Mouse (Mus musculus) liver, embryonic 14.5 days (tissue): ENCODE data around the gene Gm49601. TPM values are rescaled to one million over a fixed set of nuclear protein-coding genes. Genes with fewer than 3 reads are reported as not detected.

ENCODE experiments used
- ATAC-seq: fragments of 200-750 bp; cut with Nextera tagmentation; 2 replicates; pipeline ENCODE4 v1.8.0; 2017; ENCODE audit warnings: moderate number of reproducible peaks, mild to moderate bottlenecking, moderate library complexity; ENCODE audit not compliant: insufficient read depth
- DNase-seq, 3 experiments: peaks; one replicate each; pipeline ENCODE4 v3.0.0-alpha.2; 2012 to 2013; ENCODE audit warnings: low read depth in 3 of 3, low spot score in 3 of 3
- H3K27ac ChIP-seq: fragments of 300-500 bp; sonication (generic); 2 replicates; pipeline ENCODE4 v1.5.1; 2014; ENCODE audit warnings: moderate library complexity, mild to moderate bottlenecking, control low read depth, inconsistent platforms
- H3K27me3 ChIP-seq: fragments of 300-500 bp; sonication (generic); 2 replicates; pipeline ENCODE4 v1.6.1; 2014; ENCODE audit warnings: mild to moderate bottlenecking, low read length, moderate library complexity; ENCODE audit not compliant: control insufficient read depth, insufficient read depth
- H3K36me3 ChIP-seq: fragments of 300-500 bp; sonication (generic); replicated peaks from 2 replicates; pipeline ENCODE4 v1.6.1; 2014; ENCODE audit warnings: low read depth; ENCODE audit not compliant: control insufficient read depth, insufficient read depth
- H3K4me1 ChIP-seq, 2 experiments: fragments of 200-500 bp in 1 of 2; fragments of 300-500 bp in 1 of 2; sonication (generic) in 1 of 2; replicated peaks; 2 replicates each; pipeline ENCODE4 v1.6.1; 2012 to 2014; ENCODE audit warnings: antibody characterized with exemption in 1 of 2, inconsistent platforms in 1 of 2, low read length in 1 of 2; ENCODE audit not compliant: control insufficient read depth in 2 of 2, insufficient read depth in 2 of 2
- H3K4me2 ChIP-seq: fragments of 300-500 bp; sonication (generic); 2 replicates; pipeline ENCODE4 v1.6.1; 2014; ENCODE audit warnings: low read depth, mild to moderate bottlenecking, control low read depth, moderate library complexity
- H3K4me3 ChIP-seq, 2 experiments: fragments of 200-500 bp in 1 of 2; fragments of 300-500 bp in 1 of 2; sonication (generic) in 1 of 2; 2 replicates each; pipeline ENCODE4 v1.5.1; 2012 to 2014; ENCODE audit warnings: low read depth in 2 of 2, low read length in 2 of 2, mild to moderate bottlenecking in 2 of 2, control low read depth in 1 of 2, inconsistent platforms in 1 of 2, moderate library complexity in 1 of 2; ENCODE audit not compliant: insufficient read depth in 1 of 2
- H3K9ac ChIP-seq: fragments of 300-500 bp; sonication (generic); replicated peaks from 2 replicates; pipeline ENCODE4 v1.6.1; 2014; ENCODE audit warnings: mild to moderate bottlenecking, control low read depth, moderate library complexity
- H3K9me3 ChIP-seq: fragments of 300-500 bp; sonication (generic); 2 replicates; pipeline ENCODE4 v1.6.1; 2016; ENCODE audit warnings: low read length, mixed read lengths; ENCODE audit not compliant: control insufficient read depth
- CTCF ChIP-seq: IDR thresholded peaks from 2 replicates; pipeline ENCODE4 v1.5.1; 2016; ENCODE audit warnings: antibody characterized with exemption, low read depth, control low read depth
- EP300 ChIP-seq: IDR thresholded peaks from 2 replicates; pipeline ENCODE4 v1.6.1; 2016; ENCODE audit warnings: antibody characterized with exemption, low read depth
- WGBS: fragments of 180-500 bp; shearing (Covaris S2); extraction: QIAGEN DNeasy Blood & Tissue Kit; methylation state at CpG from one replicate; pipeline ENCODE4 v1.1.7; 2014; ENCODE audit not compliant: insufficient replicate concordance; 5-methylcytosine and 5-hydroxymethylcytosine counted together
- polyA plus RNA-seq, 2 experiments: library from polyadenylated mRNA; depleted of rRNA in 1 of 2; stranded (reverse) in 1 of 2; unstranded in 1 of 2; fragments of >200 nt; fragmentation: Nextera tagmentation in 1 of 2; extraction: Ambion mirVana in 1 of 2; gene quantifications; 2 replicates each; pipeline versions ENCODE4 v1.2.1 to v1.2.3; 2012 to 2014

Gene Gm49601
- polyA plus RNA-seq, 2 experiments, result 0.54 TPM; not detected in 1

DNA sequence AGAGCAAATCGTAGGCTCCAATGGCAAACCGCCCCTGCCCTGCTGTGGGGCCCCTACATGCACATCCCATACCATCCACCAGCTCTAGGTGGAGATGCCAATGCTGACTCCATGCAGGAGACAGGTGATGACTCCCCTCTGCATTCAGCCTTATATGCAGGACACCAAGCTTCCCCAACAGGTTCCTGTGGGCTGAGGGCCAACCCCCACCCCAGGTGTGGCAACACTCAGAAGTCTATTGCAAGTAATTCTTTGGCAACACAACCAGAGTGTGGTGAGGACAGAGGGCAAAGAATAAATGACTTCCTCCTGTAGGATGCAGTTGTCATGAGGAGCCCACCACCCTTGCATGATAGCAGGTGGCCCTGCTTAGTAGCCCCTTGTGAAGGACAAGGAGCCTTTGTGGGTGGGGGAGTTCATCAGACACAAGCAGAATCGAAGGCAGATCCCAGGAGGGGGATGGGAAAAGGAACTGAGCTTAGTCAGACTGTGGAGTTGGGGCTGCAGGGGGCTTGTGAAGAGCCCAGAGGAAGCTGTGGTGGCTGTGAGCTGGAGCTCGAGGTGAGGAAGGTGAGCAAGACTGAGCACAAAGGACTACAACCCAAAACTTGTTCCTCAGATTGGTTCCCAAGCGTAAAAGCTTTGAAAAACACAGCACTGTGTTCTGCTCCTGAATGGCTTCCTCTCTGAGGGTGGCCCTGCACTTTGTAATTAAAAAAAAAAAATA, 29.3 kb upstream of the Gm49601 start:
- H3K36me3 ChIP-seq, result no peaks in the 10 kb centered on the region
- no peak overlapping the region for H3K4me3 ChIP-seq
- no peak for DNase-seq
- WGBS, result 27% methylated on average over 5 of the region's 5 CpGs
- no peak overlapping the region for H3K4me2 ChIP-seq
- no peak for ATAC-seq
- TF ChIP-seq CTCF (no peak), EP300 (no peak)
- H3K27me3 ChIP-seq, result no peaks in the 10 kb centered on the region
- H3K9ac ChIP-seq, result no peak overlapping the region
- no peaks in the 10 kb centered on the region for H3K4me1 ChIP-seq
- H3K27ac ChIP-seq, result no peak overlapping the region
- H3K9me3 ChIP-seq, result no peaks in the 10 kb centered on the region

DNA sequence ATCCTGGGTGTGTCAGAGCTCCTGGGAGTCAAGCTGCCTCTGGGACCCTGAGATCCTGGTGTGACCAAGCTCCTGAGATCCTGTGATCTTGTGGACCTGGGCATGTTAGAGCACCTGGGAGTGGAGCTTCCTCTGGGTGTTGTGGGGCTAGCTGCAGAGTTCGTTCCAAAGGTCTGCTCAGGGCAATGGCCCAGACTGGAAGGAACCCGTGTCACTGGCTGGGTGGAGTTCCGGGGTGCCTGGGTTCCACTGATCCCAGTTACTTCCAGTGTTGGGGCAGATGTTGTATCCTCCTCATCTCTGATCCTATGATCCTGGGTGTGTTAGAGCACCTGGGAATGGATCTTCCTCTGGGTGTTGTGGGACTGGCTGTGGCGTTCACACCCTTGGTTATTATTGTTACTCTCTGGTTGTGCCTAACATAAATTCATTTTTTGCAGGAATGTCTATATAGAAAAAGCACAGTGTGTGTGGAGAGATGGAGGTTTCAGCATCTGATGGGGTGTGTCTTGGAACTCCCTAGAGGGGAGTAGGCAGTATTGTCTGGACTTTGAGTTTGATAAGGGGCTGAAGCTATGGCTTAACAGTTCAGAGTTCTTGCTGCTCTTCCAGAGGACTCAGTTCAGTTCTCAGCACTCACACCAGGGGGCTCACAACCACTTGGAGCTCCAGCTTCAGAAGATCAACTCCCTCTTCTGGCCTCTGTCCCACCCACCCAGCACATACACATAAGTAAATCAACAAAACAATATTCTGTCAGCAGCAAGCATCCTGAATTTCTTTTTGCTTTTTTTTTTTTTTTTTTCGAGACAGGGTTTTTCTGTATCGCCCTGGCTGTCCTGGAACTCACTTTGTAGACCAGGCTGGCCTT, 27.3 kb upstream of the Gm49601 start:
- Histone ChIP-seq H3K36me3 (no peaks in the 10 kb centered on the region), H3K4me3 (no peak overlapping the region), H3K9ac (no peak overlapping the region), H3K9me3 (no peaks in the 10 kb centered on the region), H3K27me3 (no peaks in the 10 kb centered on the region), H3K4me2 (no peak overlapping the region), H3K27ac (no peak overlapping the region), H3K4me1 (no peaks in the 10 kb centered on the region)
- TF ChIP-seq CTCF (0 out of 2 replicates have a peak, but pooled peaks have one; percentile 13), EP300 (no peak)
- DNase-seq (no peak), ATAC-seq (no peak)
- WGBS, result 49% methylated on average over 6 of the region's 6 CpGs

DNA sequence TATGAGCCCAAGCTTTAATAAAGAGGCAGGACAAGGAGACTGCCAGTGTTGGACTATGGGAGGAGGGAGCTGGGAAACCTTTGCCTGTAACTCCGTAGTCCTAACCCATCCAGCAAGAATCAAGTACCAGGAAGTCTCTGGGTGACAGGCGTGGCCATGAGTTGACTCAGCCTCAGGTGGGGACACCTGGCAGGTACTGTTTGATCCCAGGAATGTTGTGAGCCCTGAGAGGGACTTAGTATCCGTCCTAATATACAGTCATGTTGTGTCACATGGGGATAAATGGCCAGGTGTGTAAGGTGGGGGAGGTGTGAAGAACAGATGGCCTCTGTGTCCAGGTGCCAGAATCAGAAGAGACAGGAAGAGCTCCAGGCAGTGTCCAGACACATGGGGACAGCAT, 22.9 kb upstream of the Gm49601 start:
- Histone ChIP-seq H3K9ac (no peak overlapping the region), H3K36me3 (no peaks in the 10 kb centered on the region), H3K4me2 (no peak overlapping the region), H3K4me3 (no peak overlapping the region), H3K9me3 (no peaks in the 10 kb centered on the region), H3K4me1 (no peaks in the 10 kb centered on the region), H3K27me3 (no peaks in the 10 kb centered on the region), H3K27ac (no peak overlapping the region)
- no peak for TF ChIP-seq CTCF
- no peak for TF ChIP-seq EP300
- DNase-seq, result no peak
- no peak for ATAC-seq
- 43% methylated on average over 3 of the region's 3 CpGs for WGBS

DNA sequence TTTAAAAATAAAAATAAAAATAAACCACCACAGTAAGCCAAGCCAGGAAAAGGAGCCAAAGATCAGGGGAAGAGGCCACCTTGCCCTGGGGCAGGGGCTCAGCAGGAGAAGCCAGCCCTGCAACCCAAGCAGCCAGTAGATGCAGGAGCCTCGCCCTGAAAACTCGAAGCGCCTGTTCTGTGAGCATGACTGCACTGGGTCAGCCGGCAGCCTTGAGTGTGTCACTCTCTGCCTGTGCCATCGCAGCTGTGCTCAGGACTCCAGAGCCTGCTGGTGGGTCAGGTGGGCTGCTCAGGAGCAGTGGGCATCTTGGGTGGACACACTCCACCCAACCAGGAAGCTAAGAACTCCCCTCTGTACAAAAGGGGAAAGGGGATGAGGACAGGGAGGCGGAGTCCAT, 19.1 kb upstream of the Gm49601 start:
- ATAC-seq (no peak), DNase-seq (no peak)
- no peaks in the 10 kb centered on the region for H3K4me1 ChIP-seq
- no peaks in the 10 kb centered on the region for H3K9me3 ChIP-seq
- no peak overlapping the region for H3K4me3 ChIP-seq
- TF ChIP-seq EP300 (no peak), CTCF (no peak)
- H3K36me3 ChIP-seq, result no peaks in the 10 kb centered on the region
- 69% methylated on average over 6 of the region's 6 CpGs for WGBS
- no peak overlapping the region for H3K27ac ChIP-seq
- no peak overlapping the region for H3K4me2 ChIP-seq
- H3K9ac ChIP-seq, result no peak overlapping the region
- no peaks in the 10 kb centered on the region for H3K27me3 ChIP-seq

DNA sequence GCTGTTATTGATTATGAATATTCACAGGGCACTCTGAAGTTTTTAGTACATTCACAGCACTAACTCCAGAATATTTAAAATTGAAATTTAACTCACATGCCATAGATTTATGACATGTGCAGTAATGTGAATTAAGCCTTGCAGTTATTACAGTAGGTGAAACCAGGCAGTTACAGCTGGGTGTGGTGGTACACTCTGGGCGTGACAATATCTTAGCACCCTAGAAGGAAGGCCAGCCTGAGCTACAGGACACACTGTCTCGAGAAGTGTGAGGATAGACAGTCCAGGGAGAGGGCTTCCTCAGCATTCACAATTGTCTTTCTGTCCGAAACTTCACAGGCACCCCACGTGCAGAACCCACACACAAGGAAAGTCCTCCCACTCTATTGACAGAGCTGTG, 18.3 kb upstream of the Gm49601 start:
- DNase-seq (no peak), ATAC-seq (no peak)
- Histone ChIP-seq H3K4me1 (no peaks in the 10 kb centered on the region), H3K4me2 (no peak overlapping the region), H3K9ac (no peak overlapping the region), H3K27ac (no peak overlapping the region), H3K9me3 (no peaks in the 10 kb centered on the region), H3K36me3 (no peaks in the 10 kb centered on the region), H3K27me3 (no peaks in the 10 kb centered on the region), H3K4me3 (no peak overlapping the region)
- TF ChIP-seq CTCF (no peak), EP300 (no peak)
- WGBS, result 38% methylated on average over 4 of the region's 4 CpGs
